21 mouse cellular contexts compared by ENCODE assay signal in the genomic region with DNA sequence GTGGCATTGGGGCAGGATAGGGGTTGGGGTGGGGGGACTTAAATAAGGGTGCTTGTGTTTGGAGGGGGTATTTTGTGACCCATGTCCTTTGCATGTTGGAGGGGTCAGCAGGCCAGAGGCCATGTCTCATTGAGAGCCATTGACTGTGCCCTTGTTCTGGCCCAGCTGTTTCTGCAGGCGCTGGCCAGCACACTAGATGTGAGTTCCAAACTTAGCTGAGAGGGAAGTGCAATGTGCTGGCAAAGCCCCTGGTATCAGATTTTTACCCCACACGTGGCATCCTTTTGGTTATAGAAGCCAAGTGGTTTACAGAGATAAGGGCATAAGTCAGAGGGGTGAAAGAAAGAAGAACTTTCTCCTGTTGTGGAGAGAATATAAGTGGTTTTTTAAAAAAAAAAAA.
A peak's percentile ranks its signal among the peaks of the same experiment; 100 is the strongest.
DNase-seq lines count a peak whose midpoint lies in the region; ATAC-seq and TF ChIP-seq lines count a peak whose summit lies in the region.
"Had no signal": no experiment of that assay in that cellular context is flagged by ENCODE, and none has a peak within 500 bp of the region (broad histone marks: within the 10 kb centered on the region; RNA-seq: fewer than 3 reads in every experiment).

No protein-coding gene starts in this region.

- no peaks in the 10 kb centered on the region for H3K36me3 ChIP-seq in liver, embryonic 11.5 days (ENCODE audit: control insufficient read depth, insufficient read depth, low read length)
- H3K36me3 ChIP-seq in MEL (ENCODE audit: control insufficient read depth in 1 of 2, insufficient read depth in 2 of 2, low read length in 2 of 2): no peaks in the 10 kb centered on the region
- H3K36me3 ChIP-seq in neural tube, embryonic 15.5 days: no peaks in the 10 kb centered on the region
- H3K36me3 ChIP-seq: forebrain, embryonic 10.5 days; hindbrain, embryonic 12.5 days; limb, embryonic 12.5 days; neural tube, embryonic 12.5 days had no signal

- no peak overlapping the region for H3K4me2 ChIP-seq in liver, embryonic 11.5 days
- H3K4me2 ChIP-seq in neural tube, embryonic 15.5 days: no peak overlapping the region
- H3K4me2 ChIP-seq: heart, embryonic 11.5 days; hindbrain, embryonic 12.5 days; limb, embryonic 12.5 days; neural tube, embryonic 12.5 days had no signal

- no peak overlapping the region for H3K9ac ChIP-seq in liver, embryonic 11.5 days (ENCODE audit: low read depth, low read length)
- no peak overlapping the region for H3K9ac ChIP-seq in MEL (ENCODE audit: control insufficient read depth, low read depth, low read length, poor library complexity, severe bottlenecking)
- H3K9ac ChIP-seq in neural tube, embryonic 15.5 days (replicated peaks): no peak overlapping the region
- H3K9ac ChIP-seq: hindbrain, embryonic 12.5 days; limb, embryonic 12.5 days; liver, embryonic 14.5 days; neural tube, embryonic 12.5 days had no signal

- H3K27me3 ChIP-seq in liver, embryonic 11.5 days (replicated peaks; ENCODE audit: control insufficient read depth, insufficient read depth, low read length): no peaks in the 10 kb centered on the region
- H3K27me3 ChIP-seq in MEL (ENCODE audit: control insufficient read depth in 1 of 2, insufficient read depth in 2 of 2, low read length in 2 of 2): no peaks in the 10 kb centered on the region
- H3K27me3 ChIP-seq in neural tube, embryonic 15.5 days (replicated peaks): no peaks in the 10 kb centered on the region
- H3K27me3 ChIP-seq: hindbrain, embryonic 12.5 days; limb, embryonic 12.5 days; neural tube, embryonic 12.5 days had no signal

- H3K4me3 ChIP-seq in liver, embryonic 11.5 days (ENCODE audit: low read depth, low read length): no peak overlapping the region
- no peak overlapping the region for H3K4me3 ChIP-seq in MEL (ENCODE audit: control insufficient read depth in 1 of 2, insufficient read depth in 1 of 2, low read depth in 2 of 2, low read length in 2 of 2)
- no peak overlapping the region for H3K4me3 ChIP-seq in neural tube, embryonic 15.5 days (replicated peaks)
- H3K4me3 ChIP-seq: forebrain, embryonic 10.5 days; hindbrain, embryonic 12.5 days; layer of hippocampus, adult 2 months; limb, embryonic 12.5 days; neural tube, embryonic 12.5 days had no signal

- 29% methylated on average over 2 of the region's 2 CpGs for WGBS in liver, embryonic 11.5 days
- 72% methylated on average over 2 of the region's 2 CpGs for WGBS in neural tube, embryonic 15.5 days

- TF ChIP-seq CTCF in MEL (IDR thresholded peaks at IDR 0.05 in 2 of 3, conservative IDR thresholded peaks at IDR 0.05 in 1 of 3; ENCODE audit: control insufficient read depth in 1 of 3, insufficient read depth in 1 of 3, low read depth in 2 of 3, low read length in 3 of 3, poor library complexity in 1 of 3, severe bottlenecking in 1 of 3): no peak

- no peak overlapping the region for H3K27ac ChIP-seq in liver, embryonic 11.5 days (ENCODE audit: low read depth, low read length)
- no peak overlapping the region for H3K27ac ChIP-seq in MEL (ENCODE audit: control insufficient read depth, low read depth, low read length)
- no peak overlapping the region for H3K27ac ChIP-seq in neural tube, embryonic 15.5 days (replicated peaks)
- H3K27ac ChIP-seq: forebrain, embryonic 10.5 days; hindbrain, embryonic 12.5 days; limb, embryonic 12.5 days; liver, embryonic 14.5 days; neural tube, embryonic 12.5 days; stomach, postnatal 0 days had no signal

- TF ChIP-seq POLR2A in MEL (IDR thresholded peaks at IDR 0.05; ENCODE audit: control insufficient read depth in 1 of 2, insufficient read depth in 1 of 2, low read depth in 1 of 2, low read length in 2 of 2, poor library complexity in 1 of 2): no peak

- no peaks in the 10 kb centered on the region for H3K79me2 ChIP-seq in MEL (ENCODE audit: control insufficient read depth, insufficient read depth, low read length, poor library complexity)

- ATAC-seq in liver, embryonic 11.5 days (replicated peaks; ENCODE audit: low FRiP score): peak; percentile 20; the same call in 1 of the 2 replicates
- peak; percentile 53 to 75 for ATAC-seq in hematopoietic stem cell, adult 5-6 weeks (replicated peaks in 1 of 2; ENCODE audit: insufficient read depth in 1 of 2, low FRiP score in 2 of 2, low TSS enrichment in 1 of 2, low read depth in 1 of 2, poor library complexity in 2 of 2, severe bottlenecking in 2 of 2)
- no peak for ATAC-seq in neural tube, embryonic 15.5 days (ENCODE audit: low FRiP score)
- ATAC-seq: forebrain, embryonic 16.5 days; intestine, postnatal 0 days had no signal

- H3K4me1 ChIP-seq in liver, embryonic 11.5 days (replicated peaks; ENCODE audit: control insufficient read depth, insufficient read depth, low read length): no peaks in the 10 kb centered on the region
- no peaks in the 10 kb centered on the region for H3K4me1 ChIP-seq in MEL (ENCODE audit: control insufficient read depth in 1 of 2, insufficient read depth in 2 of 2, low read length in 2 of 2)
- peaks cover 27% of the 10 kb centered on the region for H3K4me1 ChIP-seq in neural tube, embryonic 15.5 days

- H3K9me3 ChIP-seq in liver, embryonic 11.5 days (ENCODE audit: control insufficient read depth, low read length): no peaks in the 10 kb centered on the region
- H3K9me3 ChIP-seq in MEL (replicated peaks; ENCODE audit: insufficient read depth, low read length): no peaks in the 10 kb centered on the region
- H3K9me3 ChIP-seq in neural tube, embryonic 15.5 days (replicated peaks): no peaks in the 10 kb centered on the region
- H3K9me3 ChIP-seq: forebrain, embryonic 10.5 days; hindbrain, embryonic 12.5 days; limb, embryonic 12.5 days; neural tube, embryonic 12.5 days had no signal

- TF ChIP-seq RAD21 in MEL (IDR thresholded peaks at IDR 0.05; ENCODE audit: low read depth, low read length): no peak

- DNase-seq in liver, embryonic 11.5 days (ENCODE audit: low spot score): no peak
- DNase-seq in liver: no peak
- DNase-seq in 3T3-L1 (ENCODE audit: low read depth, low spot score): peak; percentile 36
- peak; percentile 53 for DNase-seq in MEL (ENCODE audit: low read depth, low spot score)
- no peak for DNase-seq in lung, postnatal 10 days
- DNase-seq: cerebellum, adult 11-12 months; kidney, postnatal 25 days; thymus, adult 2 months; thymus, postnatal 4 days had no signal

- peak in 1 of 2 experiments; percentile 41; a peak in 1 of 4 replicates for TF ChIP-seq EP300 in MEL (IDR thresholded peaks at IDR 0.05; ENCODE audit: low read depth in 1 of 2, low read length in 2 of 2)

TF ChIP-seq in MEL, 35 proteins besides CTCF, POLR2A, EP300 and RAD21:
- TF ChIP-seq MXI1 (IDR thresholded peaks at IDR 0.05; ENCODE audit: low read depth, low read length): no peak
- TF ChIP-seq TCF12 (IDR thresholded peaks at IDR 0.05; ENCODE audit: low read depth, low read length): peak; percentile 58; the same call in 1 of the 2 replicates
- TF ChIP-seq TAL1 (IDR thresholded peaks at IDR 0.05; ENCODE audit: low read length): 0 out of 2 replicates have a peak, but pooled peaks have one; percentile 3
- peak; percentile 46; the same call in 1 of the 2 replicates for TF ChIP-seq USF1 (IDR thresholded peaks at IDR 0.05; ENCODE audit: low read depth, low read length)
- no peak for TF ChIP-seq UBTF (IDR thresholded peaks at IDR 0.05; ENCODE audit: borderline replicate concordance, insufficient read depth, low read depth, low read length)
TF ChIP-seq in MEL: peak in this region for 3.

Comparison
In these comparisons a context has a peak if more than half of its experiments do, and no peak if none do; other contexts are left out.
1. DNase-seq: peak in 3T3-L1 (single experiment) and MEL (single experiment); none in liver, embryonic 11.5 days (single experiment), liver (single experiment) and lung, postnatal 10 days (single experiment).